Mouse (Mus musculus): ENCODE data around the gene Stard13.

The Stard13 gene

GRCm38 (mm10) chr5:151137901-151138300, 95.7 kb downstream of the Stard13 start:
- DNase-seq = no peak

- DNase-seq = no peak
Measured at GRCm38 (mm10) chr5:151137311-151137710, 96.3 kb downstream of the Stard13 start.

GRCm38 (mm10) chr5:151135965-151136364, 97.7 kb downstream of the Stard13 start:
- no peak for DNase-seq

GRCm38 (mm10) chr5:151135078-151135826, 98.4 kb downstream of the Stard13 start:
- DNase-seq = no peak

GRCm38 (mm10) chr5:151134202-151134601, 99.4 kb downstream of the Stard13 start:
- no peak for DNase-seq

GRCm38 (mm10) chr5:151133744-151134143, 99.9 kb downstream of the Stard13 start:
- no peak for DNase-seq

GRCm38 (mm10) chr5:151129762-151130161, 103.9 kb downstream of the Stard13 start:
- DNase-seq = no peak

- DNase-seq = no peak
Measured at GRCm38 (mm10) chr5:151127298-151127717, 106.3 kb downstream of the Stard13 start.

- no peak for DNase-seq
Measured at GRCm38 (mm10) chr5:151126608-151127005, 107.0 kb downstream of the Stard13 start.

- no peak for DNase-seq
Measured at GRCm38 (mm10) chr5:151125985-151126607, 107.5 kb downstream of the Stard13 start.

GRCm38 (mm10) chr5:151117846-151118245, 115.8 kb downstream of the Stard13 start:
- DNase-seq = no peak

GRCm38 (mm10) chr5:151116192-151116887, 117.3 kb downstream of the Stard13 start:
- DNase-seq = no peak

- no peak for DNase-seq
Measured at GRCm38 (mm10) chr5:151112743-151113142, 120.9 kb downstream of the Stard13 start.

- no peak for DNase-seq
Measured at GRCm38 (mm10) chr5:151111080-151111871, 122.4 kb downstream of the Stard13 start.

- no peak for DNase-seq
Measured at GRCm38 (mm10) chr5:151110461-151110908, 123.2 kb downstream of the Stard13 start.

- no peak for DNase-seq
Measured at GRCm38 (mm10) chr5:151109822-151110221, 123.8 kb downstream of the Stard13 start.

- DNase-seq = no peak
Measured at GRCm38 (mm10) chr5:151108955-151109354, 124.7 kb downstream of the Stard13 start.

GRCm38 (mm10) chr5:151108291-151108897, 125.2 kb downstream of the Stard13 start:
- DNase-seq = no peak

- no peak for DNase-seq
Measured at GRCm38 (mm10) chr5:151106841-151107240, 126.8 kb downstream of the Stard13 start.

GRCm38 (mm10) chr5:151105054-151105971, 128.3 kb downstream of the Stard13 start:
- no peak for DNase-seq

- no peak for DNase-seq
Measured at GRCm38 (mm10) chr5:151104354-151105053, 129.1 kb downstream of the Stard13 start.
